Mouse (Mus musculus) lung, embryonic 15.5 days (tissue): ENCODE measurements around the gene Rnf145. TPM values are rescaled to one million over a fixed set of nuclear protein-coding genes. Genes with fewer than 3 reads are reported as not detected.
A peak's percentile ranks its signal among the peaks of the same experiment; 100 is the strongest.

ENCODE experiments used
- ATAC-seq: fragments of 200-750 bp; cut with Nextera tagmentation; 2 replicates; pipeline ENCODE4 v1.8.0; 2017; ENCODE audit warnings: moderate number of reproducible peaks, borderline replicate concordance; ENCODE audit not compliant: low FRiP score, low TSS enrichment; ENCODE audit errors: extremely low read depth
- H3K27ac ChIP-seq: fragments of 300-500 bp; sonication (generic); 2 replicates; pipeline ENCODE4 v1.5.1; 2015; ENCODE audit warnings: moderate library complexity, mild to moderate bottlenecking, inconsistent platforms
- H3K27me3 ChIP-seq: fragments of 300-500 bp; sonication (generic); 2 replicates; pipeline ENCODE4 v1.6.1; 2015; ENCODE audit warnings: inconsistent platforms
- H3K36me3 ChIP-seq: fragments of 300-500 bp; sonication (generic); 2 replicates; pipeline ENCODE4 v1.6.1; 2015; ENCODE audit warnings: inconsistent platforms
- H3K4me1 ChIP-seq: fragments of 300-500 bp; sonication (generic); 2 replicates; pipeline ENCODE4 v1.6.1; 2015; ENCODE audit warnings: inconsistent platforms
- H3K4me2 ChIP-seq: fragments of 300-500 bp; sonication (generic); 2 replicates; pipeline ENCODE4 v1.6.1; 2015; ENCODE audit warnings: inconsistent platforms, mild to moderate bottlenecking, moderate library complexity
- H3K4me3 ChIP-seq: fragments of 300-500 bp; sonication (generic); 2 replicates; pipeline ENCODE4 v1.5.1; 2015; ENCODE audit warnings: mild to moderate bottlenecking, inconsistent platforms
- H3K9ac ChIP-seq: fragments of 300-500 bp; sonication (generic); 2 replicates; pipeline ENCODE4 v1.6.1; 2015; ENCODE audit warnings: inconsistent platforms
- H3K9me3 ChIP-seq: fragments of 300-500 bp; sonication (generic); 2 replicates; pipeline ENCODE4 v1.6.1; 2016; ENCODE audit warnings: inconsistent platforms
- WGBS: fragments of 180-500 bp; shearing (Covaris S2); methylation state at CpG from one replicate; pipeline ENCODE4 v1.1.7; 2015; 5-methylcytosine and 5-hydroxymethylcytosine counted together
- polyA plus RNA-seq: library from polyadenylated mRNA; unstranded; fragments of >200 nt; fragmentation: Nextera tagmentation; extraction: Ambion mirVana; gene quantifications from 2 replicates; pipeline ENCODE4 v1.2.1, GENCODE M21; 2015

Rnf145 gene
- polyA plus RNA-seq = 77.2 and 77.9 TPM in 2 replicates

- peak within 1 kb of the TSS; percentile 99 for H3K4me3 ChIP-seq
- H3K9me3 ChIP-seq = no peaks in the 10 kb centered on the region
- peak; percentile 80 for ATAC-seq
- no peaks in the 10 kb centered on the region for H3K27me3 ChIP-seq
- under 1% methylated on average over 70 of the region's 70 CpGs for WGBS
- no peaks in the 10 kb centered on the region for H3K36me3 ChIP-seq
- peaks cover 21% of the 10 kb centered on the region for H3K4me1 ChIP-seq
- peak within 1 kb of the TSS; percentile 83 for H3K9ac ChIP-seq
- H3K4me2 ChIP-seq = peak within 1 kb of the TSS; percentile 95
- peak within 1 kb of the TSS; percentile 94 for H3K27ac ChIP-seq
Observed at GRCm38 (mm10) chr11:44518281-44519095, at the start of gene Rnf145. Gene Rnf145, plus strand, starts transcription at chr11:44518964.

- ATAC-seq = peak; percentile 77
- H3K9me3 ChIP-seq = no peaks in the 10 kb centered on the region
- under 1% methylated on average over 59 of the region's 59 CpGs for WGBS
- peak overlapping the region; percentile 70 for H3K9ac ChIP-seq
- H3K27ac ChIP-seq = peak overlapping the region; percentile 92
- H3K4me1 ChIP-seq = peaks cover 20% of the 10 kb centered on the region
- H3K27me3 ChIP-seq = no peaks in the 10 kb centered on the region
- peaks cover 4% of the 10 kb centered on the region; the same call in 1 of the 2 replicates for H3K36me3 ChIP-seq
- H3K4me2 ChIP-seq = peak overlapping the region; percentile 80
- peak overlapping the region; percentile 70 for H3K4me3 ChIP-seq
Observed at GRCm38 (mm10) chr11:44469646-44470431, 48.9 kb upstream of the Rnf145 start.

GRCm38 (mm10) chr11:44470432-44471336 is 48.1 kb upstream of the Rnf145 start, which contains the start of gene Ublcp1:
Gene Ublcp1, minus strand, starts transcription at chr11:44470498.
- under 1% methylated on average over 52 of the region's 54 CpGs for WGBS
- ATAC-seq = peak; percentile 93

GRCm38 (mm10) chr11:44471337-44471995 is 47.3 kb upstream of the Rnf145 start:
- peak overlapping the region; percentile 70 for H3K9ac ChIP-seq
- no peak for ATAC-seq
- H3K4me1 ChIP-seq = peaks cover 20% of the 10 kb centered on the region
- no peaks in the 10 kb centered on the region for H3K9me3 ChIP-seq
- peak overlapping the region; percentile 80 for H3K4me2 ChIP-seq
- H3K4me3 ChIP-seq = peak overlapping the region; percentile 70
- H3K27me3 ChIP-seq = no peaks in the 10 kb centered on the region
- H3K27ac ChIP-seq = peak overlapping the region; percentile 92
- no peaks in the 10 kb centered on the region for H3K36me3 ChIP-seq
- WGBS = 15% methylated on average over 4 of the region's 4 CpGs

More at GRCm38 (mm10) chr11:44470432-44471336, 48.1 kb upstream of the Rnf145 start, which contains the start of gene Ublcp1:
- Histone ChIP-seq H3K9ac (peak within 1 kb of the TSS; percentile 70), H3K9me3 (no peaks in the 10 kb centered on the region), H3K27me3 (no peaks in the 10 kb centered on the region), H3K4me2 (peak within 1 kb of the TSS; percentile 80), H3K36me3 (no peaks in the 10 kb centered on the region), H3K27ac (peak within 1 kb of the TSS; percentile 92), H3K4me1 (peaks cover 20% of the 10 kb centered on the region), H3K4me3 (peak within 1 kb of the TSS; percentile 70)

GRCm38 (mm10) chr11:44475467-44475866 is 43.3 kb upstream of the Rnf145 start:
- Histone ChIP-seq H3K4me2 (no peak overlapping the region), H3K27me3 (no peaks in the 10 kb centered on the region), H3K9ac (no peak overlapping the region), H3K4me3 (no peak overlapping the region), H3K27ac (no peak overlapping the region), H3K36me3 (no peaks in the 10 kb centered on the region), H3K4me1 (peaks cover 7% of the 10 kb centered on the region), H3K9me3 (no peaks in the 10 kb centered on the region)
- ATAC-seq = no peak
- 62% methylated on average over 3 of the region's 3 CpGs for WGBS

- Histone ChIP-seq H3K9me3 (no peaks in the 10 kb centered on the region), H3K4me1 (peaks cover 4% of the 10 kb centered on the region), H3K4me2 (no peak overlapping the region), H3K9ac (no peak overlapping the region), H3K27ac (no peak overlapping the region), H3K27me3 (no peaks in the 10 kb centered on the region), H3K4me3 (no peak overlapping the region), H3K36me3 (no peaks in the 10 kb centered on the region)
- 72% methylated on average over 2 of the region's 2 CpGs for WGBS
- ATAC-seq = no peak
Observed at GRCm38 (mm10) chr11:44476445-44476844, 42.3 kb upstream of the Rnf145 start.

GRCm38 (mm10) chr11:44478382-44478781 is 40.4 kb upstream of the Rnf145 start:
- Histone ChIP-seq H3K4me2 (no peak overlapping the region), H3K36me3 (no peaks in the 10 kb centered on the region), H3K4me1 (no peaks in the 10 kb centered on the region), H3K4me3 (no peak overlapping the region), H3K9ac (no peak overlapping the region), H3K27ac (no peak overlapping the region), H3K9me3 (no peaks in the 10 kb centered on the region), H3K27me3 (no peaks in the 10 kb centered on the region)
- WGBS = 70% methylated on average over 4 of the region's 4 CpGs
- ATAC-seq = no peak

GRCm38 (mm10) chr11:44480246-44480645 is 38.5 kb upstream of the Rnf145 start:
- H3K9ac ChIP-seq = no peak overlapping the region
- H3K4me3 ChIP-seq = no peak overlapping the region
- 93% methylated on average over 6 of the region's 6 CpGs for WGBS
- H3K4me1 ChIP-seq = no peaks in the 10 kb centered on the region
- no peaks in the 10 kb centered on the region for H3K9me3 ChIP-seq
- ATAC-seq = no peak
- H3K27ac ChIP-seq = no peak overlapping the region
- no peaks in the 10 kb centered on the region for H3K27me3 ChIP-seq
- no peaks in the 10 kb centered on the region for H3K36me3 ChIP-seq
- H3K4me2 ChIP-seq = no peak overlapping the region

GRCm38 (mm10) chr11:44485089-44485736 is 33.6 kb upstream of the Rnf145 start:
- ATAC-seq = no peak
- H3K4me2 ChIP-seq = no peak overlapping the region
- no peak overlapping the region for H3K27ac ChIP-seq
- no peaks in the 10 kb centered on the region for H3K27me3 ChIP-seq
- H3K4me1 ChIP-seq = no peaks in the 10 kb centered on the region
- no peak overlapping the region for H3K4me3 ChIP-seq
- H3K36me3 ChIP-seq = no peaks in the 10 kb centered on the region
- no peak overlapping the region for H3K9ac ChIP-seq
- no peaks in the 10 kb centered on the region for H3K9me3 ChIP-seq
- 85% methylated on average over 7 of the region's 7 CpGs for whole genome bisulfite sequencing

- no peak for ATAC-seq
- Histone ChIP-seq H3K9ac (no peak overlapping the region), H3K27me3 (no peaks in the 10 kb centered on the region), H3K4me1 (no peaks in the 10 kb centered on the region), H3K4me2 (no peak overlapping the region), H3K36me3 (no peaks in the 10 kb centered on the region), H3K4me3 (no peak overlapping the region), H3K27ac (no peak overlapping the region), H3K9me3 (no peaks in the 10 kb centered on the region)
- WGBS = 95% methylated on average over 1 of the region's 1 CpGs
Observed at GRCm38 (mm10) chr11:44489117-44489516, 29.6 kb upstream of the Rnf145 start.
